Mouse (Mus musculus) left cerebral cortex, adult 9 months (tissue): Measurements from ENCODE around the gene Naa80.
A peak's percentile ranks its signal among the peaks of the same experiment; 100 is the strongest.

ENCODE experiments used
- DNase-seq, 2 experiments: peaks; one replicate each; pipeline ENCODE4 v3.0.0; 2022; ENCODE audit warnings: low spot score in 2 of 2

Naa80 gene

GRCm38 (mm10) chr9:107617461-107617860, 38.8 kb downstream of the Naa80 start:
- DNase-seq: no peak

GRCm38 (mm10) chr9:107618098-107618497, 39.4 kb downstream of the Naa80 start:
- no peak for DNase-seq

- DNase-seq: no peak
Measured at GRCm38 (mm10) chr9:107618778-107619545, 40.3 kb downstream of the Naa80 start.

DNA sequence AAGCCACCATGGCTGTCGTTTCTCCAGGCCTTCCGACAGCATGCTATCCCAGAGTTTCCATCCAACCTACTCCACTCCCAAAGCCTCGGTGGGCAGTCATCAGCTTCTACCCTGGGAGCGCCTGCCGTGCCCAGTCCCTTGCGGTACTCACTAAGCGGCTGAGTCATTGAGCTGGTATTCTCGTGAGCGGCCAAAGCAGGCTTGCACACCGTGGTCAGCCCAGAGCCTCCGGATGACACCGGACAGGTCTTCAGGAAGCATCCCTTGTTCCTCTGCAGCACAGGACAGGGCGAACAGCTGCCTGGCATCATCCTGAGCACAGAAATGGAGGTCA, 40.8 kb downstream of the Naa80 start:
- no peak for DNase-seq

DNA sequence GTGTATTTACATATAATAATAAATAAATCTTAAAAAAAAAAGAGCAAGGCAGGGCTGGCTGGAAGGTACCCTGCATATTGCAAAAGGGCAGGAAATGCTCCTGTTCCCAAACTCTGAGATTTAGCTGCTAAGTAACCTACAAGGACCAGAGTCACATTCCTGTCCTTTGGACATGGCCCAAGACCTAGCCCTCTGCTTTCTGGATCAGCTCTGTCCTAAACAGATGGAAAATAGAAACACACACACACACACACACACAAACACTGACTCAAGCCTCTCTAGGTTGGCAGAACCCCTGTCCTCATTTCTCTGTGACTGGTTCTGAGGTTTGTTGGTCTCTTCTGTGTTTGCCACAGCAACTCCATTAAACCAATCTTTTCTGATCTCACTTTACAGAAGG, 42.3 kb downstream of the Naa80 start:
- DNase-seq: no peak

DNA sequence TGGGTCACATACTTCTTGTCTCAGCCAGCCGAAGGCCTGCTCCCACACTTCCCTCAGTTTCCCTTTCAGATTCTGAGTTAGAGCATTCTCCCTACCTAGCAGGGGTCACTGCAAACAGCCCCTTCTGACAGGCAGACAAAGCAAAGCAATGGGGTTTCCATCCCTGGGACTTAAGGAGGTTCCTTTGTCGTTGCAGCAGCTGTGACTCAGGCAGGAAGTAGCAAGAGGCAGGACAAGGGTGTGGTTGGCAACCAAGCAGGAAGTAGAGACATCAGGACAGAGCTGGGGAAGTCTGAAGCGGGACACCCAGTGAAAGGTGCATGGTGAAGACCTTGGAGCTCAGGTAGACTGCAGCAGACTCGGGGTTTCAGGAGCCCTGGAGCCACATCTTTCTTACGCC, 45.9 kb downstream of the Naa80 start:
- DNase-seq: no peak

GRCm38 (mm10) chr9:107624951-107625350, 46.3 kb downstream of the Naa80 start:
- DNase-seq: no peak

GRCm38 (mm10) chr9:107625351-107626128, 46.9 kb downstream of the Naa80 start:
- DNase-seq: no peak

- no peak for DNase-seq
Measured at GRCm38 (mm10) chr9:107626158-107626843, 47.6 kb downstream of the Naa80 start.

DNA sequence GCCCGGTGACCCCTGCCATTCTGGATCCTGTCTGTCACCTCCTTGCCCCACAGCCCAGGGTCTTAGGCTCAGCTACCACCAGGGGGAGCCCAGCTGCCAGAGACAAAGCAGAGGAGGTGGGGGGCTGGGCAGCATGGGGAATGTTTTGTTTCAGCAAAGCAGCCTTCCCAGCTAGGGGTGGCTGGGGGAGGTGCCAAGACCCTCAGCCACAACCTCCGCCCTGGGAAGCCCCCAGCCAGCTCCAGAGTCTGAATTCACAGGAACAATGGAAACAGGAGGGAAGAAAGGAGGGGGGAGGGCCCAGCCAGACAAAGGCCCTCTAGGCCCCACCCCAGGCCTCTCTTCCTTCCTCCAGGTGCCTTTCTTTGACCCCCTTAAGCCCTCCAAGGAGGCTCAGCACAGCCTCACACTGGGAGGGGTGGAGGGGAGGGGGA, 48.2 kb downstream of the Naa80 start:
- DNase-seq: peak in 1 of 2 experiments; percentile 82

GRCm38 (mm10) chr9:107627387-107628255, 48.9 kb downstream of the Naa80 start:
- no peak for DNase-seq

- DNase-seq: no peak
Measured at GRCm38 (mm10) chr9:107628721-107629410, 50.2 kb downstream of the Naa80 start.

GRCm38 (mm10) chr9:107629411-107629730, 50.7 kb downstream of the Naa80 start:
- no peak for DNase-seq

DNA sequence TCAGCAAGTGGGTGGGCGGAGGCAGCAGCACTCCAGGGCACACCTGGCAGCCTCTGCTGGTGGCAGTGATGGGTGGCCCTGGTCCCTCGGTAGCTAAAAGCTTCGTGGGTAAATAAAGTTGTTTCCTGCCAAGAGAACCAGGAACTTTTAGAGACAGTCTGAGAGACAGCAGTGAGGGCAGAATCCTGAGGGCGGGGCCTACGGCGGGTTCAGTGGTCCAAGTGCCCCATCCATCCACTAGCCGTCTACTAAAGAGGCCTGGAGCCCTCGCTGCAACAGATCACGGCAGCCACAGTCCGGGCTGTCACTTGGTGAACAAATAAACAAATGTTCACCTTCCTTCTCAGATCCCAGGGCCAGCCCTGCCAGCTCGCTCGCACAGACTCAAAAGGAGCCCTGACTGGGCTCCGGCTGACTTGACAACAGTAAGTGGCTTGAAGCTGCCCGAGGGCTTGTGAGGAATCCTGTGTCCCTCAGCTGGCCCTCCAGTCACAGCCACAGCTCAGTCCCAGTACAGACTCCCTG, 51.3 kb downstream of the Naa80 start:
- DNase-seq: no peak

DNA sequence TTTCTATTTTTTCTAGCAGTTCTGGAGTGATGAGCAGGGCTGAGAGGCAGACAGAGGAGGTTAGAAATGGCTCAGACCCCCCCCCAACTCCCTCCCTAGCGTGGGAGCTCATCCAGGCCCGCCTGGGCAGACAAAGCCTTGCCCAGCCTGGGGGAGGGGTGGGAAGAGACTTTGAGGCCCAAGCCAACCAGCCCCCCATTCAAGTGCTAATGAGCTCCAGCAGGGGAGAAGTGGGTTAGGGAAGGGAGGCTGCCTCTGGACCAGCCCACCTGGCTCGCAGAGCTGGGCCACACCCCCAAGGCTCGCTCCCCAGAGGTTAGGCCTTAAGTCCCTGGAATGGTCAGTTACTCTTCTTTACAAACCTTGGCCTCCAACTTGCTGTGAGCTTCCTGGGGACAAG, 51.9 kb downstream of the Naa80 start:
- peak in 1 of 2 experiments; percentile 51 for DNase-seq

DNA sequence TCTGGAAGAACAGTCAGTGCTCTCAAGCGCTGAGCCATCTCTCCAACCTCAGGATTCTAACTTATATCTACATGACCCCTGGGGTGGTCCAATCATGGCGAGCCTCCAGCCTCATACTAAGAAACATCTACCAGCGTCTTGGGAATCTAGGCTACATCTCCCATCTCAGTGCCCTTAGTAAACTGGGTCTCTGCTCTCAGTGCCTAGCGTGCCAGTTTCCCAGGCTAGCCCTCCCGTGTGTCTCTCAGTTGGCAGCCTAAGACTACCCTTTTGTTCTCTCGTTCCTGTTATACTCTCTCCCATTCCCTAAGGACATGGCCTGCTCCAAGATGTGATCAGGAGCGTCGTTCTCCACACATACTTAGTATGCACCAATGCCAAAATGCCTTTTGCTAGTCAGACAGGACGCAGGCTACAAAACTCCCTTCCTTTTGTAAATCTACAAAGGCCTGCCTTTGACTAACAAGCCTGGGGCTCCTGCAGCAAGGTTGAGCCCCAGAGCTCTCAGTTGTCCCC, 52.7 kb downstream of the Naa80 start:
- no peak for DNase-seq

DNA sequence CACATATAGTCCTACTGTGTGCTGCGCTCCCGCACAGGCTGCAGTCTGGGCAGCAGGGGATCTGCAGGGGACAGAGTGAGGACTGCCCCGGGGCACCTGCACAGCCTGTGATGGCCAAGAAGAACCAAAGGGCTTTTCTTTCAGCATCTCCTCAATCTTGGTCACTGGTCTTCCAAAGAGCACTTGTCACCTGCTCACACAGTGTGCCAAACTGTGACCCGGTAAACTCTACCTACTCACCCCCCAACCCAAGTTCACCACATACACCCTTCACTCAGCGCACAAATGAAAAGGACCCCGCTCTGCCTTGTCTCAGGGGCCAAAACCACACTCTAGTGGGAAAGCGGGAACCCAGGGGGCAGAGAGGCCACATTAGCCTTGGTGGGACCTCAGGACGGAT, 53.2 kb downstream of the Naa80 start:
- no peak for DNase-seq

DNA sequence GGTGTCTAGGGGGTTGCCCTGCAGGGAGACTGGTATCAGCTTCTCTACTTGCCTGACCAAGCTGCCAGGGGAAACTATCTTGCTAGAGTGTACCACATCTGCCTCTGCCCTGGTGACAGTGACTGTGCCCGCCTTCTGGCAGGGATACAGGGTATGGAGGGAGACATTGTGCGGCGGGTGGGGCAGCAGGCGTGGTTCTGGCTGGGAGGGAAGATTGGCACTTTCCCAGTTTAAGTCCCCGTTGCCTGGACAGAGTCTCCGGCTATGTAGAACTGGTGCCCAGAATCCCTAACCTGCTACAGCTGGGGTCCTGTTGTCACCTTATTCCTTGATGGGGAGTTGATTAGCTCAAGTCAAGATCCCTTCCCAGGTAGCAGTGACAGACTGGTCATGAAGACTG, 53.8 kb downstream of the Naa80 start:
- DNase-seq: peak in 1 of 2 experiments; percentile 50

DNA sequence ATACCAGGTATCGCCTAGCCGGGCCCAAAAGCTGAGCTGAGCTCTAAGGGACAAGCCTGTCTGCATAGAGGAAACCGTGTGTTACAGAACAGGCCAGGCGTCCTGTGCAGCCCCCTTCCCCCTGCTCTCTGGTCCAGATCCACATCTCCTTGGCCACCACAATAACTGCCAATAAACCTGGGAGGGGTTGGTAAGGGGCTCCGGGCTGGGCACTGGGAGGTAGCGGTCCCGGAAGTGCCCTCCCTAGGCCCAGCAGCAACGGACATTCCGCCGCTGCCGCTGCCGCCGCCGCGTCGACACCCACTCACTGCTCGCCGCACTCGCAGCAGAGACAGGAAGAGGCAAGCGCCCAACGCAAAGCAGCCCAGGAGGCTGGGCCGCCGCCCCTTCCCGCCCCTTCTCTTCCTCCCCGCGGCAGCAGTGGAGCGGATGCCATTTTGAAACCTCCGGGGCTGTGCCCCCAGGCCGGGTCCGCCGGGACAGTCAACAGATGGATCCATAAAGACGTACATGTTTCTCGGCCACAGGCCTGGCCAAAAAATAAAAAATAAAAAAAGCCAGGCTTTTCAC, 54.5 kb downstream of the Naa80 start:
- DNase-seq: peak in 1 of 2 experiments; percentile 77
